In genomic region chr17:10510913-10511759, GRCm38 (mm10) we compare ENCODE assay signal across 19 mouse cellular contexts.
A peak's percentile ranks its signal among the peaks of the same experiment; 100 is the strongest.
DNase-seq lines count a peak whose midpoint lies in the region; ATAC-seq and TF ChIP-seq lines count a peak whose summit lies in the region.
"Had no signal": no experiment of that assay in that cellular context is flagged by ENCODE, and none has a peak within 500 bp of the region (broad histone marks: within the 10 kb centered on the region; RNA-seq: fewer than 3 reads in every experiment).

No protein-coding gene starts in this region.

- H3K27me3 ChIP-seq in forebrain, embryonic 10.5 days (ENCODE audit: poor library complexity, severe bottlenecking) = peaks cover 3% of the 10 kb centered on the region; the same call in 1 of the 2 replicates
- no peaks in the 10 kb centered on the region for H3K27me3 ChIP-seq in forebrain, embryonic 14.5 days (replicated peaks; ENCODE audit: control insufficient read depth, insufficient read depth, low read length)
- H3K27me3 ChIP-seq in heart, adult 2 months (ENCODE audit: control insufficient read depth, insufficient read depth, low read length) = no peaks in the 10 kb centered on the region
- H3K27me3 ChIP-seq in heart, embryonic 11.5 days (ENCODE audit: control insufficient read depth, insufficient read depth, low read length) = no peaks in the 10 kb centered on the region
- no peaks in the 10 kb centered on the region for H3K27me3 ChIP-seq in kidney, embryonic 16.5 days (ENCODE audit: insufficient read depth, low read length)
- H3K27me3 ChIP-seq in liver, adult 2 months (ENCODE audit: control insufficient read depth, insufficient read depth, low read length) = no peaks in the 10 kb centered on the region
- no peaks in the 10 kb centered on the region for H3K27me3 ChIP-seq in liver, embryonic 11.5 days (replicated peaks; ENCODE audit: control insufficient read depth, insufficient read depth, low read length)
- H3K27me3 ChIP-seq: embryonic facial prominence, embryonic 15.5 days; hindbrain, embryonic 12.5 days; liver, embryonic 13.5 days; midbrain, embryonic 13.5 days; stomach, embryonic 15.5 days had no signal

- no peak overlapping the region for H3K9ac ChIP-seq in forebrain, embryonic 14.5 days (ENCODE audit: low read length)
- no peak overlapping the region for H3K9ac ChIP-seq in heart, adult 2 months (ENCODE audit: low read depth, low read length)
- no peak overlapping the region for H3K9ac ChIP-seq in heart, embryonic 11.5 days (ENCODE audit: low read depth, low read length)
- no peak overlapping the region for H3K9ac ChIP-seq in kidney, embryonic 16.5 days (replicated peaks; ENCODE audit: low read length)
- H3K9ac ChIP-seq in liver, adult 2 months (ENCODE audit: low read depth, low read length) = no peak overlapping the region
- H3K9ac ChIP-seq in liver, embryonic 11.5 days (ENCODE audit: low read depth, low read length) = no peak overlapping the region
- H3K9ac ChIP-seq: embryonic facial prominence, embryonic 15.5 days; hindbrain, embryonic 12.5 days; liver, embryonic 13.5 days; midbrain, embryonic 13.5 days; stomach, embryonic 15.5 days had no signal

- H3K79me2 ChIP-seq in heart, adult 2 months (replicated peaks; ENCODE audit: control insufficient read depth, insufficient read depth, low read length) = no peaks in the 10 kb centered on the region
- no peaks in the 10 kb centered on the region for H3K79me2 ChIP-seq in liver, adult 2 months (ENCODE audit: control insufficient read depth, insufficient read depth, low read length)

- no peak for DNase-seq in forebrain, embryonic 10.5 days (ENCODE audit: extremely low spot score, low spot score)
- DNase-seq in forebrain, embryonic 14.5 days (ENCODE audit: low spot score) = no peak
- peak in 1 of 2 experiments; percentile 56 for DNase-seq in heart, adult 2 months
- DNase-seq in kidney, adult 8-10 months = peak; percentile 31
- DNase-seq in liver, adult 2 months (ENCODE audit: extremely low read depth, low read depth, low spot score) = peak; percentile 76
- DNase-seq in liver, embryonic 11.5 days (ENCODE audit: low spot score) = no peak
- DNase-seq: adrenal gland, postnatal 14 days; cerebellum, adult 9-10 months; liver, embryonic 13.5 days; lung, adult 2 months; lung, postnatal 14 days; thymus, postnatal 36 days had no signal

- ATAC-seq in forebrain, embryonic 14.5 days = no peak
- ATAC-seq in heart, embryonic 11.5 days (replicated peaks; ENCODE audit: insufficient number of reproducible peaks, low FRiP score, low TSS enrichment) = no peak
- ATAC-seq in kidney, embryonic 16.5 days (ENCODE audit: low FRiP score, low TSS enrichment) = no peak; the same call in 1 of the 2 replicates
- no peak for ATAC-seq in liver, embryonic 11.5 days (replicated peaks; ENCODE audit: low FRiP score)
- ATAC-seq: intestine, postnatal 0 days; midbrain, embryonic 13.5 days had no signal

- no peaks in the 10 kb centered on the region for H3K9me3 ChIP-seq in forebrain, embryonic 10.5 days
- no peaks in the 10 kb centered on the region for H3K9me3 ChIP-seq in forebrain, embryonic 14.5 days (replicated peaks; ENCODE audit: control insufficient read depth, low read length)
- H3K9me3 ChIP-seq in heart, embryonic 11.5 days (replicated peaks; ENCODE audit: control insufficient read depth, low read length) = no peaks in the 10 kb centered on the region
- no peaks in the 10 kb centered on the region for H3K9me3 ChIP-seq in kidney, embryonic 16.5 days (ENCODE audit: low read length)
- H3K9me3 ChIP-seq in liver, embryonic 11.5 days (ENCODE audit: control insufficient read depth, low read length) = no peaks in the 10 kb centered on the region
- H3K9me3 ChIP-seq: embryonic facial prominence, embryonic 15.5 days; hindbrain, embryonic 12.5 days; liver, embryonic 13.5 days; midbrain, embryonic 13.5 days; stomach, embryonic 15.5 days had no signal

- peak overlapping the region; percentile 53; the same call in 1 of the 2 replicates for H3K27ac ChIP-seq in forebrain, embryonic 10.5 days
- H3K27ac ChIP-seq in forebrain, embryonic 14.5 days (ENCODE audit: low read depth, low read length) = no peak overlapping the region
- H3K27ac ChIP-seq in heart, adult 2 months = peak overlapping the region; percentile 43
- H3K27ac ChIP-seq in heart, embryonic 11.5 days (ENCODE audit: low read depth, low read length) = no peak overlapping the region
- no peak overlapping the region for H3K27ac ChIP-seq in kidney, embryonic 16.5 days (ENCODE audit: low read length)
- no peak overlapping the region for H3K27ac ChIP-seq in liver, adult 2 months (replicated peaks; ENCODE audit: insufficient read depth, low read depth, low read length)
- H3K27ac ChIP-seq in liver, embryonic 11.5 days (ENCODE audit: low read depth, low read length) = no peak overlapping the region
- H3K27ac ChIP-seq: embryonic facial prominence, embryonic 15.5 days; hindbrain, embryonic 12.5 days; liver, embryonic 13.5 days; midbrain, embryonic 13.5 days; stomach, embryonic 15.5 days had no signal

- no peak overlapping the region for H3K4me3 ChIP-seq in forebrain, embryonic 10.5 days
- no peak overlapping the region for H3K4me3 ChIP-seq in forebrain, embryonic 14.5 days (ENCODE audit: low read depth, low read length)
- H3K4me3 ChIP-seq in heart, adult 2 months = no peak overlapping the region
- H3K4me3 ChIP-seq in heart, embryonic 11.5 days (ENCODE audit: low read depth, low read length) = no peak overlapping the region
- H3K4me3 ChIP-seq in kidney, embryonic 16.5 days (ENCODE audit: low read length) = no peak overlapping the region
- no peak overlapping the region for H3K4me3 ChIP-seq in liver, adult 2 months (ENCODE audit: insufficient read depth, low read depth, low read length)
- H3K4me3 ChIP-seq in liver, embryonic 11.5 days (ENCODE audit: low read depth, low read length) = no peak overlapping the region
- H3K4me3 ChIP-seq: embryonic facial prominence, embryonic 15.5 days; hindbrain, embryonic 12.5 days; liver, embryonic 13.5 days; midbrain, embryonic 13.5 days; stomach, embryonic 15.5 days had no signal

- H3K4me1 ChIP-seq in forebrain, embryonic 10.5 days = peaks cover 43% of the 10 kb centered on the region
- peaks cover 24% of the 10 kb centered on the region for H3K4me1 ChIP-seq in forebrain, embryonic 14.5 days (ENCODE audit: control insufficient read depth, insufficient read depth, low read length)
- peaks cover 1% of the 10 kb centered on the region; the same call in 1 of the 2 replicates for H3K4me1 ChIP-seq in heart, adult 2 months (ENCODE audit: control insufficient read depth, insufficient read depth, low read length)
- no peaks in the 10 kb centered on the region for H3K4me1 ChIP-seq in heart, embryonic 11.5 days (ENCODE audit: control insufficient read depth, insufficient read depth, low read length)
- peaks cover 25% of the 10 kb centered on the region for H3K4me1 ChIP-seq in kidney, embryonic 16.5 days (ENCODE audit: insufficient read depth, low read length)
- H3K4me1 ChIP-seq in liver, adult 2 months (ENCODE audit: control insufficient read depth, insufficient read depth, low read length) = no peaks in the 10 kb centered on the region
- no peaks in the 10 kb centered on the region for H3K4me1 ChIP-seq in liver, embryonic 11.5 days (replicated peaks; ENCODE audit: control insufficient read depth, insufficient read depth, low read length)
- H3K4me1 ChIP-seq: liver, embryonic 13.5 days; stomach, embryonic 15.5 days had no signal

- no peak overlapping the region for H3K4me2 ChIP-seq in forebrain, embryonic 14.5 days (ENCODE audit: low read length)
- no peak overlapping the region for H3K4me2 ChIP-seq in heart, embryonic 11.5 days
- no peak overlapping the region for H3K4me2 ChIP-seq in kidney, embryonic 16.5 days (replicated peaks; ENCODE audit: low read depth, low read length)
- H3K4me2 ChIP-seq in liver, embryonic 11.5 days = no peak overlapping the region
- H3K4me2 ChIP-seq: embryonic facial prominence, embryonic 15.5 days; hindbrain, embryonic 12.5 days; liver, embryonic 13.5 days; midbrain, embryonic 13.5 days; stomach, embryonic 15.5 days had no signal

- TF ChIP-seq EP300 in heart, adult 2 months (IDR thresholded peaks at IDR 0.05; ENCODE audit: insufficient read depth, low read depth, low read length) = no peak

- no peak for TF ChIP-seq CTCF in heart, adult 2 months (IDR thresholded peaks at IDR 0.05)
- TF ChIP-seq CTCF in liver, adult 2 months (IDR thresholded peaks at IDR 0.05; ENCODE audit: low read depth, low read length) = no peak

- intact Hi-C loops in heart, adult 2 months (cut with DNase I) = no loop called here

- TF ChIP-seq POLR2A in heart, adult 2 months (IDR thresholded peaks at IDR 0.05; ENCODE audit: insufficient read depth, low read depth, low read length) = no peak
- no peak for TF ChIP-seq POLR2A in liver, adult 2 months (IDR thresholded peaks at IDR 0.05; ENCODE audit: extremely low read depth, insufficient read depth, low read length)

- WGBS in forebrain, embryonic 10.5 days = 85% methylated on average over 10 of the region's 10 CpGs
- 91% methylated on average over 10 of the region's 10 CpGs for WGBS in forebrain, embryonic 14.5 days
- 57% methylated on average over 10 of the region's 10 CpGs for WGBS in heart, adult 2 months
- WGBS in heart, embryonic 11.5 days (ENCODE audit: insufficient replicate concordance) = 71% methylated on average over 10 of the region's 10 CpGs
- WGBS in kidney, embryonic 16.5 days = 79% methylated on average over 10 of the region's 10 CpGs
- WGBS in liver, adult 2 months = 71% methylated on average over 10 of the region's 10 CpGs
- 79% methylated on average over 10 of the region's 10 CpGs for WGBS in liver, embryonic 11.5 days

- H3K36me3 ChIP-seq in forebrain, embryonic 10.5 days (replicated peaks) = no peaks in the 10 kb centered on the region
- no peaks in the 10 kb centered on the region for H3K36me3 ChIP-seq in forebrain, embryonic 14.5 days (ENCODE audit: control insufficient read depth, insufficient read depth, low read length)
- no peaks in the 10 kb centered on the region for H3K36me3 ChIP-seq in heart, adult 2 months (ENCODE audit: control insufficient read depth, insufficient read depth, low read length)
- H3K36me3 ChIP-seq in heart, embryonic 11.5 days (ENCODE audit: control insufficient read depth, insufficient read depth, low read length) = no peaks in the 10 kb centered on the region
- no peaks in the 10 kb centered on the region for H3K36me3 ChIP-seq in kidney, embryonic 16.5 days (ENCODE audit: insufficient read depth, low read length)
- no peaks in the 10 kb centered on the region for H3K36me3 ChIP-seq in liver, adult 2 months (ENCODE audit: control insufficient read depth, insufficient read depth, low read length)
- H3K36me3 ChIP-seq in liver, embryonic 11.5 days (ENCODE audit: control insufficient read depth, insufficient read depth, low read length) = no peaks in the 10 kb centered on the region
- H3K36me3 ChIP-seq: embryonic facial prominence, embryonic 15.5 days; hindbrain, embryonic 12.5 days; liver, embryonic 13.5 days; midbrain, embryonic 13.5 days; stomach, embryonic 15.5 days had no signal

Comparison
In these comparisons a context has a peak if more than half of its experiments do, and no peak if none do; other contexts are left out.
1. DNase-seq: peak in kidney, adult 8-10 months (2 of 2) and liver, adult 2 months (single experiment); none in forebrain, embryonic 10.5 days (single experiment), forebrain, embryonic 14.5 days (single experiment) and liver, embryonic 11.5 days (single experiment).
2. H3K27ac ChIP-seq: peak in forebrain, embryonic 10.5 days (single experiment) and heart, adult 2 months (single experiment); none in forebrain, embryonic 14.5 days (single experiment), heart, embryonic 11.5 days (single experiment), kidney, embryonic 16.5 days (single experiment), liver, adult 2 months (single experiment) and liver, embryonic 11.5 days (single experiment).